Mouse (Mus musculus) MEL (cell line): ENCODE measurements around the gene Tmbim6. TPM values are rescaled to one million over a fixed set of nuclear protein-coding genes. Genes with fewer than 3 reads are reported as not detected.

Experiments
- DNase-seq: peaks from one replicate; pipeline ENCODE4 v3.0.0; 2011; ENCODE audit warnings: low read depth, low spot score
- H3K27ac ChIP-seq: 2 replicates; pipeline ENCODE4 v1.5.1; 2012; ENCODE audit warnings: low read depth, mild to moderate bottlenecking, control low read depth, low read length, moderate library complexity; ENCODE audit not compliant: control insufficient read depth
- H3K27me3 ChIP-seq, 2 experiments: fragments of 150-350 bp in 1 of 2; sonication (generic) in 1 of 2; 2 replicates each; pipeline ENCODE4 v1.6.1; 2012; ENCODE audit warnings: low read length in 2 of 2, mild to moderate bottlenecking in 2 of 2, improper control_type of control experiment in 1 of 2, moderate library complexity in 1 of 2; ENCODE audit not compliant: insufficient read depth in 2 of 2, control insufficient read depth in 1 of 2
- H3K36me3 ChIP-seq, 2 experiments: 2 replicates each; pipeline ENCODE4 v1.6.1; 2012 to 2014; ENCODE audit warnings: low read length in 2 of 2, improper control_type of control experiment in 1 of 2, inconsistent platforms in 1 of 2, mild to moderate bottlenecking in 1 of 2; ENCODE audit not compliant: insufficient read depth in 2 of 2, control insufficient read depth in 1 of 2
- H3K4me1 ChIP-seq, 2 experiments: fragments of 150-350 bp in 1 of 2; sonication (generic) in 1 of 2; 2 replicates each; pipeline ENCODE4 v1.6.1; 2012; ENCODE audit warnings: low read length in 2 of 2, improper control_type of control experiment in 1 of 2, mild to moderate bottlenecking in 1 of 2; ENCODE audit not compliant: insufficient read depth in 2 of 2, control insufficient read depth in 1 of 2
- H3K4me3 ChIP-seq, 2 experiments: fragments of 150-350 bp in 1 of 2; sonication (generic) in 1 of 2; 2 replicates each; pipeline ENCODE4 v1.5.1; 2012; ENCODE audit warnings: low read depth in 2 of 2, low read length in 2 of 2, mild to moderate bottlenecking in 2 of 2, moderate library complexity in 2 of 2, control low read depth in 1 of 2, improper control_type of control experiment in 1 of 2; ENCODE audit not compliant: control insufficient read depth in 1 of 2, insufficient read depth in 1 of 2
- H3K79me2 ChIP-seq: 2 replicates; pipeline ENCODE4 v1.6.1; 2012; ENCODE audit warnings: mild to moderate bottlenecking, low read length, moderate library complexity; ENCODE audit not compliant: control insufficient read depth, poor library complexity, insufficient read depth
- H3K9ac ChIP-seq: 2 replicates; pipeline ENCODE4 v1.6.1; 2012; ENCODE audit warnings: low read depth, mild to moderate bottlenecking, control low read depth, low read length, moderate library complexity; ENCODE audit not compliant: control insufficient read depth, poor library complexity, severe bottlenecking
- H3K9me3 ChIP-seq: fragments of 150-350 bp; sonication (generic); replicated peaks from 2 replicates; pipeline ENCODE4 v1.6.1; 2012; ENCODE audit warnings: mild to moderate bottlenecking, low read length, improper control_type of control experiment, moderate library complexity; ENCODE audit not compliant: insufficient read depth
- CHD1 ChIP-seq: IDR thresholded peaks from 2 replicates; pipeline ENCODE4 v1.6.1; 2012; ENCODE audit warnings: low read depth, mild to moderate bottlenecking, inconsistent platforms, low read length, improper control_type of control experiment
- CHD2 ChIP-seq: IDR thresholded peaks from 2 replicates; pipeline ENCODE4 v1.6.1; 2011; ENCODE audit warnings: low read length, improper control_type of control experiment
- JUND ChIP-seq: IDR thresholded peaks from 2 replicates; pipeline ENCODE4 v1.6.1; 2011; ENCODE audit warnings: low read depth, mild to moderate bottlenecking, improper control_type of control experiment, low read length
- KAT2A ChIP-seq: conservative IDR thresholded peaks from 2 replicates; pipeline ENCODE4 v1.6.1; 2012; ENCODE audit warnings: low read depth, low read length, improper control_type of control experiment, inconsistent platforms
- MAFK ChIP-seq: IDR thresholded peaks from 2 replicates; pipeline ENCODE4 v1.6.1; 2011; ENCODE audit warnings: low read depth, mild to moderate bottlenecking, low read length, improper control_type of control experiment, borderline replicate concordance
- MAX ChIP-seq: IDR thresholded peaks from 2 replicates; pipeline ENCODE4 v1.6.1; 2011; ENCODE audit warnings: low read length, improper control_type of control experiment
- MEF2A ChIP-seq: IDR thresholded peaks from 2 replicates; pipeline ENCODE4 v1.6.1; 2014; ENCODE audit warnings: low read depth, mild to moderate bottlenecking, inconsistent platforms, low read length, improper control_type of control experiment; ENCODE audit not compliant: poor library complexity, insufficient replicate concordance, severe bottlenecking; ENCODE audit errors: extremely low read depth
- MYB ChIP-seq: IDR thresholded peaks from 2 replicates; pipeline ENCODE4 v1.6.1; 2011; ENCODE audit warnings: mild to moderate bottlenecking, low read depth, low read length, improper control_type of control experiment
- NELFE ChIP-seq: IDR thresholded peaks from 2 replicates; pipeline ENCODE4 v1.6.1; 2011; ENCODE audit warnings: low read depth, low read length, improper control_type of control experiment
- POLR2A ChIP-seq, 2 experiments: IDR thresholded peaks; 2 replicates each; pipeline ENCODE4 v1.6.1; 2011 to 2012; ENCODE audit warnings: low read length in 2 of 2, mild to moderate bottlenecking in 2 of 2, control low read depth in 1 of 2, improper control_type of control experiment in 1 of 2, low read depth in 1 of 2, moderate library complexity in 1 of 2; ENCODE audit not compliant: control insufficient read depth in 1 of 2, insufficient read depth in 1 of 2, poor library complexity in 1 of 2
- TBP ChIP-seq: IDR thresholded peaks from 2 replicates; pipeline ENCODE4 v1.8.0; 2011; ENCODE audit warnings: low read depth, low read length, improper control_type of control experiment
- UBTF ChIP-seq: IDR thresholded peaks from 2 replicates; pipeline ENCODE4 v1.6.1; 2012; ENCODE audit warnings: low read depth, mild to moderate bottlenecking, inconsistent platforms, low read length, improper control_type of control experiment, moderate library complexity, borderline replicate concordance; ENCODE audit not compliant: insufficient read depth
- ZC3H11A ChIP-seq: IDR thresholded peaks from 2 replicates; pipeline ENCODE4 v1.6.1; 2012; ENCODE audit warnings: low read depth, mild to moderate bottlenecking, inconsistent platforms, low read length, improper control_type of control experiment
- ZKSCAN1 ChIP-seq: IDR thresholded peaks from 2 replicates; pipeline ENCODE4 v1.6.1; 2012; ENCODE audit warnings: low read depth, mild to moderate bottlenecking, inconsistent platforms, low read length, improper control_type of control experiment, moderate library complexity
- polyA plus RNA-seq, 2 experiments: library from polyadenylated mRNA; stranded (reverse) in 1 of 2; unstranded in 1 of 2; fragments of >175 nt in 1 of 2; fragments of >200 nt in 1 of 2; gene quantifications; 2 replicates each; pipeline versions ENCODE4 v1.2.1 to v1.2.4; 2012; ENCODE audit warnings: low replicate concordance in 2 of 2, low read depth in 1 of 2; ENCODE audit not compliant: insufficient read length in 2 of 2, insufficient read depth in 1 of 2, missing spikeins in 1 of 2
- total RNA-seq: library from RNA; depleted of rRNA; stranded (reverse); fragments of 300-350 nt; gene quantifications from 2 replicates; pipeline ENCODE4 v1.2.3, GENCODE M21; 2012

The Tmbim6 gene
- total and polyA plus RNA-seq, 3 experiments = 243 to 339 TPM; not detected in 1

DNA sequence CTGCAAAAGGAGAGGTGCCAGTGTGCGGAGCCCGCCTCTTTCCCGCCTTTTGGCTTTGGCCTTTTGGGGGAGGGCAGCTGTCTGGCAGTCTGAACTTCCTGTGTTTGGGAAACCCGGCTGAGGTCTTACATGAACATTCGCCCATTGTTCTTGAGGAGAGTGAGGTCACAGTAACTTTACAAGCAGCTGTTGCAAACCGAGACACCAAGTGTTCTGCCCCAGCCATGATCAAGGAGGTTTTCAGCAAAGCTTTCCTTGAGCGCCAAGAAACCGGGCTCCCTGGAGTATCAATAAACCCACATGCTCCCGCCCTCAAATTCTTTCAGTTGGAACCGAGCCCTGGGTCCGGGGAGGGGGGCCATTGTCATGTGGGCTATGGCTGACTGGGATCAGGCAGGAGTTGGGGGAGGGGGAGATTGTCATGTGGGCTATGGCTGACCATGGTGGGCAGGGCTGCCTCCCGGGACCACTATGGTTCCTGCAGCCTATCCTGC, 27.9 kb downstream of the Tmbim6 start:
- no peak overlapping the region for H3K27ac ChIP-seq
- no peaks in the 10 kb centered on the region for H3K36me3 ChIP-seq
- no peaks in the 10 kb centered on the region for H3K9me3 ChIP-seq
- peaks cover 0 to 5% of the 10 kb centered on the region in 2 experiments; a peak in 2 of 4 replicates for H3K4me1 ChIP-seq
- no peaks in the 10 kb centered on the region for H3K79me2 ChIP-seq
- H3K9ac ChIP-seq = no peak overlapping the region
- DNase-seq = no peak
- TF ChIP-seq TBP (no peak), POLR2A (IDR thresholded peaks at IDR 0.05; ENCODE audit: control insufficient read depth in 1 of 2, insufficient read depth in 1 of 2, low read depth in 1 of 2, low read length in 2 of 2, poor library complexity in 1 of 2) (no peak), MYB (no peak), MAFK (no peak)
- H3K27me3 ChIP-seq = no peaks in the 10 kb centered on the region
- H3K4me3 ChIP-seq = no peak overlapping the region

GRCm38 (mm10) chr15:99421152-99421551, 28.5 kb downstream of the Tmbim6 start:
- Histone ChIP-seq H3K79me2 (no peaks in the 10 kb centered on the region), H3K4me3 (no peak overlapping the region), H3K36me3 (no peaks in the 10 kb centered on the region)
- TF ChIP-seq ZC3H11A (no peak), MAX (no peak), MEF2A (no peak), KAT2A (no peak), UBTF (no peak), NELFE (no peak), ZKSCAN1 (no peak), JUND (no peak)
- TF ChIP-seq, all 39 proteins: peak for 0
- no peak overlapping the region for H3K9ac ChIP-seq
- H3K4me1 ChIP-seq = peaks cover 0 to 5% of the 10 kb centered on the region in 2 experiments; a peak in 2 of 4 replicates
- no peaks in the 10 kb centered on the region for H3K27me3 ChIP-seq
- H3K27ac ChIP-seq = no peak overlapping the region
- no peak for DNase-seq
- H3K9me3 ChIP-seq = no peaks in the 10 kb centered on the region

DNA sequence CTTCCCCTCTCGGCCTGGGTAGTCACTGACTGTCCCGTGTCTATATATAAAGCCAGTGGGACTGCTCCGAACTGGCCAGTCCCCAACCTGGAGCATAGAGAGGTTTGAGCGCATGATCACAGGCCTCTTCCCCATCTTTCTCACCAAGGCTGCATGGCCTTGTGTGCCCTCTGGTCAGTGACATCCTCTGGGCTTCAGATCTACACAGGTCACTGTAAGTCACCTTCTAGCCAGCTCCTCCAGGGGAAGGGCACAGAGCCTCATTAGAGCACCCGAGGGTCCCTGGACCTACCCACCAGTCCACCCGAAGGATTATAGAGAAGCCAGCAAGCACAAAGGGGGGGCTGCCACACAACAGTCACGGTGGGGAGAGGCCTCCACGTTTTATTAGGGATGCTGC, 29.0 kb downstream of the Tmbim6 start:
- Histone ChIP-seq H3K27me3 (no peaks in the 10 kb centered on the region), H3K27ac (no peak overlapping the region), H3K4me3 (no peak overlapping the region), H3K36me3 (no peaks in the 10 kb centered on the region), H3K9me3 (no peaks in the 10 kb centered on the region), H3K4me1 (peaks cover 0 to 5% of the 10 kb centered on the region in 2 experiments; a peak in 2 of 4 replicates)
- no peak for DNase-seq
- TF ChIP-seq CHD2 (no peak), JUND (no peak), CHD1 (no peak)
- TF ChIP-seq, all 39 proteins: peak for 0
- Histone ChIP-seq H3K9ac (no peak overlapping the region), H3K79me2 (no peaks in the 10 kb centered on the region)
